Mouse (Mus musculus): Measurements from ENCODE around the gene Spin2f. TPM values are rescaled to one million over a fixed set of nuclear protein-coding genes. Genes with fewer than 3 reads are reported as not detected.
"Not testable (repeated sequence)": the region's sequence is repeated elsewhere in the genome, so short reads cannot be mapped to it uniquely, and the experiment has no call there.

Gene Spin2f
- polyA plus RNA-seq (2016; fragmentation: Nextera tagmentation; extraction: Ambion mirVana), result not detected in 2 replicates

GRCm38 (mm10) chrX:31253594-31253993, at the start of gene Spin2f:
TSS of gene Spin2f (plus strand) at chrX:31253894.
- H3K9me3 ChIP-seq (replicated peaks); H3K27ac ChIP-seq; H3K36me3 ChIP-seq; H3K4me3 ChIP-seq; ATAC-seq; H3K4me2 ChIP-seq; H3K4me1 ChIP-seq; H3K27me3 ChIP-seq (replicated peaks); H3K9ac ChIP-seq: not testable (repeated sequence)
- 63% methylated on average over 1 of the region's 6 CpGs for WGBS (ENCODE audit: insufficient replicate concordance)

DNA sequence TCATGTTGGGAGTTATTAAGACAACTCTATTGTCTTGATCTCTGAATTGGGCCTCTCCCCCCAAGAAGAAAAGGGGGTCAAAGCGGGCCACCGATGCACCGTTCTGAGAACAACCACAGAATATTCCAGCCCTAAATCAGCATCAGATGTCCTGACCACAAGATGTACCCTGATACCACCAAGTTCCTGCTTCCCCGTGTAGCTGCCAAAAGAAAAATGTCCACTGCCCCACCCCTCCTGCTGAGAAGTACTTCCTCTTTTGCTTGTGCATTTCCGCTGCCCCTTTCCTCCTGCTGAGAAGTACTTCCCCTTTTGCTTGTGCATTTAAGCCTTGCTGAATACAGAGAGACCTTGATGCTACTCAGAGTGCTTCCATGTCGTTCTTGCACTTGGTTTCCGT, 41.6 kb upstream of the Spin2f start:
- 69% methylated on average over 7 of the region's 7 CpGs for WGBS (ENCODE audit: insufficient replicate concordance)
- H3K9ac ChIP-seq; H3K4me3 ChIP-seq; H3K27ac ChIP-seq; H3K36me3 ChIP-seq; H3K27me3 ChIP-seq (replicated peaks); H3K4me2 ChIP-seq; ATAC-seq; H3K4me1 ChIP-seq: not testable (repeated sequence)
- H3K9me3 ChIP-seq (replicated peaks), result peaks cover 16% of the 10 kb centered on the region; the same call in 1 of the 2 replicates

- H3K27me3 ChIP-seq (replicated peaks); ATAC-seq; H3K27ac ChIP-seq; H3K4me2 ChIP-seq; H3K4me3 ChIP-seq; H3K4me1 ChIP-seq; H3K9ac ChIP-seq; H3K36me3 ChIP-seq: not testable (repeated sequence)
- peaks cover 16% of the 10 kb centered on the region for H3K9me3 ChIP-seq (replicated peaks)
- 72% methylated on average over 9 of the region's 9 CpGs for WGBS (ENCODE audit: insufficient replicate concordance)
Measured at GRCm38 (mm10) chrX:31223536-31223935, 30.2 kb upstream of the Spin2f start.

DNA sequence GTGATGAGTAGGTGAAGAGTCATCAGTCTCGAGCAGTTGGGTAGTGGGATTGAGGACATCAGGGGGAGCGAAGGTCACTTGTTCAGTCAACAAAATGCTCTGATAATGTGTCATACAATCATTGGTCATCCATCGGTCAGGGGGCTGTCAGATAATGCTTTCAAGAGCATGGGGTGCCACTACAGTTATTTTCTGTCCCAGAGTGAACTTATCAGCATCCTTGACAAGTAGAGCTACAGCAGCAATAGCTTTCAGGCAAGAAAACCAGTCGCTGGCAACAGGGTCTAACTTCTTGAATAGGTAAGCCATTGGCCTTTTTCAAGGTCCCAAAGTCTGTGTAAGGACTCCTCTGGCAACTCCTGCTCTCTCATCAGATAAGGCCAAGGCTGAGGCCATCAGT, 18.6 kb upstream of the Spin2f start:
- H3K27ac ChIP-seq; H3K9ac ChIP-seq; H3K36me3 ChIP-seq; H3K27me3 ChIP-seq (replicated peaks); H3K4me2 ChIP-seq; ATAC-seq; H3K4me3 ChIP-seq; H3K4me1 ChIP-seq: not testable (repeated sequence)
- 56% methylated on average over 4 of the region's 4 CpGs for WGBS (ENCODE audit: insufficient replicate concordance)
- peaks cover 17% of the 10 kb centered on the region; the same call in 1 of the 2 replicates for H3K9me3 ChIP-seq (replicated peaks)

GRCm38 (mm10) chrX:31241754-31242153, 11.9 kb upstream of the Spin2f start:
- H3K36me3 ChIP-seq; H3K4me2 ChIP-seq; H3K9me3 ChIP-seq (replicated peaks); H3K27ac ChIP-seq; H3K27me3 ChIP-seq (replicated peaks); H3K4me1 ChIP-seq; H3K4me3 ChIP-seq; H3K9ac ChIP-seq; ATAC-seq: not testable (repeated sequence)
- 58% methylated on average over 3 of the region's 3 CpGs for WGBS (ENCODE audit: insufficient replicate concordance)

Other genes with a start within 250 kb of the Spin2f start
- gene Btbd35f29, start 136.2 kb upstream of the Spin2f start, polyA plus RNA-seq (2016; fragmentation: Nextera tagmentation; extraction: Ambion mirVana), result not detected in 2 replicates
- gene Btbd35f26, start 82.6 kb downstream of the Spin2f start, polyA plus RNA-seq (2016; fragmentation: Nextera tagmentation; extraction: Ambion mirVana), result not detected in 2 replicates
- gene Btbd35f19, start 130.0 kb downstream of the Spin2f start, polyA plus RNA-seq (2016; fragmentation: Nextera tagmentation; extraction: Ambion mirVana), result not detected in 2 replicates